Mouse (Mus musculus) stomach, postnatal 0 days (tissue): ENCODE measurements around the gene Slc25a36.

Source experiments
- CTCF ChIP-seq: IDR thresholded peaks from 2 replicates; pipeline ENCODE4 v1.5.1; 2016; ENCODE audit warnings: antibody characterized with exemption, low read depth, mild to moderate bottlenecking, moderate library complexity
- EP300 ChIP-seq: optimal IDR thresholded peaks from 2 replicates; pipeline ENCODE3; 2016; ENCODE audit warnings: antibody characterized with exemption

DNA sequence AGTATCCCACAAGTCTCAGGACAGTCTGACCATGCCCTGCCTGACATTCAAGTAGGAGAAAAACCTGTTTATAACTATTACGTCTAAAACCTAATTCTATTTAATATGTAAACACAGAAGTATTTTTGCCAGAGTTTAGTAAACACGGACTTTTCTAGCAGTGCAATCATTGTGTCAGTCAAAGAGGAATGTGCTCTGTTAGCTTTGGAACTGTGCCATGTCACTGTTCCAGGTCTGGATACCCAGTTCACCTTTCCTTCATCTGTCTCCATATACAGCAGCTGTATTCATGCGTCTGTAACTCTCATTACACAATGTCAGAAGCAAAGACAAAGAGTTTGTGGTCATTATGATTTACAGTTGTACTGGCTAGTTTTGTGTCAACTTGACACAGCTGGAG lies 45.0 kb upstream of the Slc25a36 start:
- TF ChIP-seq EP300 (no peak), CTCF (no peak)
